Mouse (Mus musculus) limb, embryonic 12.5 days (tissue): ENCODE data around the gene Olfr539. TPM values are rescaled to one million over a fixed set of nuclear protein-coding genes. Genes with fewer than 3 reads are reported as not detected.

ENCODE experiments used
- ATAC-seq: fragments of 200-750 bp; cut with Nextera tagmentation; 2 replicates; pipeline ENCODE4 v1.8.0; 2017; ENCODE audit warnings: low read depth, moderate TSS enrichment; ENCODE audit not compliant: insufficient number of reproducible peaks, insufficient read depth, low FRiP score, low TSS enrichment
- H3K27ac ChIP-seq: fragments of 300-500 bp; sonication (generic); 2 replicates; pipeline ENCODE4 v1.5.1; 2016; ENCODE audit warnings: mild to moderate bottlenecking, moderate library complexity
- H3K27me3 ChIP-seq: fragments of 300-500 bp; sonication (generic); 2 replicates; pipeline ENCODE4 v1.6.1; 2016; ENCODE audit warnings: mild to moderate bottlenecking, moderate library complexity
- H3K36me3 ChIP-seq: fragments of 300-500 bp; sonication (generic); 2 replicates; pipeline ENCODE4 v1.6.1; 2016; ENCODE audit warnings: mild to moderate bottlenecking, moderate library complexity
- H3K4me1 ChIP-seq: fragments of 300-500 bp; sonication (generic); replicated peaks from 2 replicates; pipeline ENCODE4 v1.6.1; 2016
- H3K4me2 ChIP-seq: fragments of 300-500 bp; sonication (generic); 2 replicates; pipeline ENCODE4 v1.6.1; 2016; ENCODE audit warnings: mild to moderate bottlenecking, moderate library complexity
- H3K4me3 ChIP-seq: fragments of 300-500 bp; sonication (generic); replicated peaks from 2 replicates; pipeline ENCODE4 v1.5.1; 2016; ENCODE audit warnings: mild to moderate bottlenecking
- H3K9ac ChIP-seq: fragments of 300-500 bp; sonication (generic); replicated peaks from 2 replicates; pipeline ENCODE4 v1.6.1; 2016; ENCODE audit warnings: mild to moderate bottlenecking, moderate library complexity
- H3K9me3 ChIP-seq: fragments of 300-500 bp; sonication (generic); 2 replicates; pipeline ENCODE4 v1.6.1; 2016; ENCODE audit warnings: mild to moderate bottlenecking, moderate library complexity
- WGBS: fragments of 180-500 bp; shearing (Covaris S2); methylation state at CpG from one replicate; pipeline ENCODE4 v1.1.7; 2016; 5-methylcytosine and 5-hydroxymethylcytosine counted together
- polyA plus RNA-seq: library from polyadenylated mRNA; unstranded; fragments of >200 nt; fragmentation: Nextera tagmentation; extraction: Ambion mirVana; gene quantifications from 2 replicates; pipeline ENCODE4 v1.2.1, GENCODE M21; 2016

Gene Olfr539
- polyA plus RNA-seq, 1 experiment from 2014 or later: not detected

DNA sequence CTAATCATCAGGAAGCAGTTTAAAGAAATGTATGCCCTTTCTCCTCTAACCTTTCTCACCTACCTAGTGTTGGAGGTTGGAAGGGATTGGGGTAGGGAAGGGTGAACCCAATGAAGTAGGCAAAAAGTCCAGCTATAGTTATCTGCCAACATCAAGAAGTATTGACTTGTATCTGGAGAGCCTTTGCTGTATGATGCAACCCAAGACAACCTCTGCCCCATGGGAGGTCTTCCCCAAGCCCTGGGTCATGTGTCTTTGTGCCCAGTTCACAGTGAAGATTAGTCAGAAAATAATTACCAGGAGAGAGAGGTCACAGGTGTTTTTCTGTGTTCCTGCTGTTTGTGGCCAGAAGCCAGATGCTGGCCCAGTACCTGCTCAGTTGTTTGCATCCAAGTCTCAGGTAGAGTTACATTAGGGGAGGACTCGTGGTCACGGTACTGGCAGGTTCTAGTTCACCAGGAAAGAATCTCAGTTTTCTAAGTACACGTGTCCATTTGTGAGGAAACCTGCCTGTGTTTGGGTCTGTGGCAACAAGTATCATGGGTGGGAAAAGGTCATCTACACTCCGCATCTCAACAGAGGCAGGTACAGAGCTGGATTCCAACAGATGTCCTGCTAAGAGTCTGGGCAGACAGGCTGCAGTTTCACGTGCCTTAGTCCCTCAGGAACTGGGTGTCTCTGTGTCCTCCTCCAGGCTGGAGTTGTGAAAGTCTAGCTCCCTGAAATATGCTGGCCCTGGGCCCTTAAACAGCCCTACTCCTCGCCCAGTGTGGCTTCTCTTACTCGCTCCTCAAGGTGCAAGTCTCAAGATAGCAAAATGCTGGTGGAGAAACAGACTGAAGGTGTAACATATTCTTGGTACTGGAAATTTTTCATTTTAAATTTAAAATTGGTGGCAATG lies 57.7 kb downstream of the Olfr539 start:
- Histone ChIP-seq H3K4me1 (no peaks in the 10 kb centered on the region), H3K9me3 (no peaks in the 10 kb centered on the region), H3K27me3 (no peaks in the 10 kb centered on the region), H3K9ac (no peak overlapping the region), H3K27ac (no peak overlapping the region), H3K4me3 (no peak overlapping the region), H3K4me2 (no peak overlapping the region), H3K36me3 (no peaks in the 10 kb centered on the region)
- no peak for ATAC-seq
- WGBS: 81% methylated on average over 7 of the region's 7 CpGs

DNA sequence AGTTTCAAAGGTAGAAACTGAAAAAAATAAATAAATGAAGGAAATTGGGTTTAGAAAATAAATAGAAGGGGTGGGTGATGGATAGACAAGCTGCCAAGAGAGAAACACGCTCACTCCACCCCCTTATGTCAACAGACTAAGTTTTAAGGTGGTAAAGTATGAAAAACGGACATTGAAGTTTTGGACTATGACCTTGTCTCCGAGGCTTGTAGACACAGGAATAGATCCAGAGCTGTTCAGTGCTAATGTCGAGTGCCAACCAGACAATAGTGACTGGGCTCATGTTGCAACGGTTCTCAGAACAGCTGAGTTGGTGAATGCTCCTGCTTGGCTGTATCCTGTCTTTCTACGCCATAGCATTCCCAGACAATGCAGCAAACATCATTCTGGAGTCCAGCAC lies 61.4 kb downstream of the Olfr539 start:
- no peaks in the 10 kb centered on the region for H3K9me3 ChIP-seq
- no peak overlapping the region for H3K27ac ChIP-seq
- 76% methylated on average over 6 of the region's 6 CpGs for WGBS
- no peaks in the 10 kb centered on the region for H3K27me3 ChIP-seq
- H3K4me1 ChIP-seq: no peaks in the 10 kb centered on the region
- no peak overlapping the region for H3K9ac ChIP-seq
- no peak overlapping the region for H3K4me2 ChIP-seq
- no peak for ATAC-seq
- H3K4me3 ChIP-seq: no peak overlapping the region
- no peaks in the 10 kb centered on the region for H3K36me3 ChIP-seq

DNA sequence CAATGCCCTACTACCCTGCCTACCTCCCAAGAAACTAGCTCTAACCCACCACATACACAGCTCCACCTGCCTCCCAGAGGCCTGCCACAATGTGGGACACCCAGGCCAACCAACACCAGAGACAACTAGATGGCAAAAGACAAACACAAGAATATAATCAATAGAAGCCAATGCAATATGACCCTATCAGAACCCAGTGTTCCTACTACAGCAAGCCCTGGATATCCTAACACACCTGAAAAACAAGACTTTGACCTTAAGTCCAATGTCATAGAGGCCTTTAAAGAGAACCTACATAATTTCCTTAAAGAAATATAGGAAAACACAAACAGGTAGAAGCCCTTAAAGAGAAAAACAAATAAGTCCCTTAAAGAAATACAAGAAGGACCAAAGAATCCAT lies 65.8 kb downstream of the Olfr539 start:
- no peak overlapping the region for H3K27ac ChIP-seq
- H3K4me1 ChIP-seq: no peaks in the 10 kb centered on the region
- H3K27me3 ChIP-seq: no peaks in the 10 kb centered on the region
- no peak overlapping the region for H3K4me3 ChIP-seq
- H3K9ac ChIP-seq: no peak overlapping the region
- no peak overlapping the region for H3K4me2 ChIP-seq
- ATAC-seq: no peak
- no peaks in the 10 kb centered on the region for H3K36me3 ChIP-seq
- H3K9me3 ChIP-seq: no peaks in the 10 kb centered on the region

Other genes with a start within 250 kb of the Olfr539 start
- not detected in 2 replicates for gene Olfr532, start 238.3 kb upstream of the Olfr539 start, polyA plus RNA-seq
- not detected in 2 replicates for gene Olfr533, start 196.6 kb upstream of the Olfr539 start, polyA plus RNA-seq
- not detected in 2 replicates for gene Olfr535, start 175.7 kb upstream of the Olfr539 start, polyA plus RNA-seq
- not detected in 2 replicates for gene Olfr536, start 152.5 kb upstream of the Olfr539 start, polyA plus RNA-seq
- not detected in 2 replicates for gene Olfr538, start 92.0 kb upstream of the Olfr539 start, polyA plus RNA-seq
- gene Olfr46, start 58.7 kb upstream of the Olfr539 start, polyA plus RNA-seq: not detected in 2 replicates
- gene Olfr61, start 31.0 kb upstream of the Olfr539 start, polyA plus RNA-seq: not detected in 2 replicates
- not detected in 2 replicates for gene Olfr53, start 13.5 kb upstream of the Olfr539 start, polyA plus RNA-seq
- gene Olfr45, start 22.0 kb downstream of the Olfr539 start, polyA plus RNA-seq: not detected in 2 replicates
- not detected in 2 replicates for gene Olfr541, start 37.3 kb downstream of the Olfr539 start, polyA plus RNA-seq
- not detected in 2 replicates for gene Cyp2e1, start 103.8 kb downstream of the Olfr539 start, polyA plus RNA-seq
- 0.69 and 1.4 TPM in 2 replicates for gene Syce1, start 127.9 kb downstream of the Olfr539 start, polyA plus RNA-seq
- gene Zfp941, start 162.2 kb downstream of the Olfr539 start, polyA plus RNA-seq: 3.0 TPM in 2 replicates
- gene Urah, start 175.1 kb downstream of the Olfr539 start, polyA plus RNA-seq: 0.33 and 1.3 TPM in 2 replicates
- not detected in 2 replicates for gene Scgb1c1, start 185.6 kb downstream of the Olfr539 start, polyA plus RNA-seq
- gene Odf3, start 187.9 kb downstream of the Olfr539 start, polyA plus RNA-seq: not detected in 2 replicates
- 0.23 TPM in 1 of 2 replicates, not detected in the other for gene Gm45785, start 196.4 kb downstream of the Olfr539 start, polyA plus RNA-seq
- 53.0 and 60.3 TPM in 2 replicates for gene Ric8a, start 197.0 kb downstream of the Olfr539 start, polyA plus RNA-seq
- 38.3 and 38.9 TPM in 2 replicates for gene Bet1l, start 197.6 kb downstream of the Olfr539 start, polyA plus RNA-seq
- gene Psmd13, start 222.0 kb downstream of the Olfr539 start, polyA plus RNA-seq: 271 and 302 TPM in 2 replicates
- gene Sirt3, start 222.4 kb downstream of the Olfr539 start, polyA plus RNA-seq: 28.3 and 29.9 TPM in 2 replicates
- gene Cox8b, start 240.5 kb downstream of the Olfr539 start, polyA plus RNA-seq: 1.9 and 2.7 TPM in 2 replicates